Mouse (Mus musculus) intestine, embryonic 16.5 days (tissue): ENCODE results near the gene Gm20870. TPM values are rescaled to one million over a fixed set of nuclear protein-coding genes. Genes with fewer than 3 reads are reported as not detected.
"Not testable (repeated sequence)": the region's sequence is repeated elsewhere in the genome, so short reads cannot be mapped to it uniquely, and the experiment has no call there.

Source experiments
- ATAC-seq: fragments of 200-750 bp; cut with Nextera tagmentation; 2 replicates; pipeline ENCODE4 v1.8.0; 2017; ENCODE audit warnings: moderate TSS enrichment, moderate library complexity
- H3K27ac ChIP-seq: fragments of 300-500 bp; sonication (generic); 2 replicates; pipeline ENCODE4 v1.5.1; 2014; ENCODE audit warnings: mild to moderate bottlenecking, low read length
- H3K27me3 ChIP-seq: fragments of 300-500 bp; sonication (generic); replicated peaks from 2 replicates; pipeline ENCODE4 v1.6.1; 2014; ENCODE audit warnings: low read length, control low read depth, mixed read lengths; ENCODE audit not compliant: control insufficient read depth, insufficient read depth
- H3K36me3 ChIP-seq: fragments of 300-500 bp; sonication (generic); 2 replicates; pipeline ENCODE4 v1.6.1; 2014; ENCODE audit warnings: low read length, control low read depth; ENCODE audit not compliant: control insufficient read depth, insufficient read depth
- H3K4me1 ChIP-seq: fragments of 300-500 bp; sonication (generic); 2 replicates; pipeline ENCODE4 v1.6.1; 2014; ENCODE audit warnings: low read length, control low read depth, mixed read lengths; ENCODE audit not compliant: control insufficient read depth, insufficient read depth
- H3K4me2 ChIP-seq: fragments of 300-500 bp; sonication (generic); 2 replicates; pipeline ENCODE4 v1.6.1; 2014; ENCODE audit warnings: low read depth, low read length, control low read depth
- H3K4me3 ChIP-seq: fragments of 300-500 bp; sonication (generic); 2 replicates; pipeline ENCODE4 v1.5.1; 2014; ENCODE audit warnings: mild to moderate bottlenecking, low read length
- H3K9ac ChIP-seq: fragments of 300-500 bp; sonication (generic); 2 replicates; pipeline ENCODE4 v1.6.1; 2014; ENCODE audit warnings: low read depth, low read length
- H3K9me3 ChIP-seq: fragments of 300-500 bp; sonication (generic); 2 replicates; pipeline ENCODE4 v1.6.1; 2016; ENCODE audit warnings: low read length, control low read depth; ENCODE audit not compliant: control insufficient read depth
- WGBS: fragments of 180-500 bp; shearing (Covaris S2); extraction: QIAGEN DNeasy Blood & Tissue Kit; methylation state at CpG from one replicate; pipeline ENCODE4 v1.1.7; 2014; 5-methylcytosine and 5-hydroxymethylcytosine counted together
- polyA plus RNA-seq: library from polyadenylated mRNA; unstranded; fragments of >200 nt; fragmentation: Nextera tagmentation; extraction: Ambion mirVana; gene quantifications from 2 replicates; pipeline ENCODE4 v1.2.1, GENCODE M21; 2015

Gene Gm20870
- polyA plus RNA-seq = not detected in 2 replicates

- H3K27me3 ChIP-seq, H3K9ac ChIP-seq, H3K9me3 ChIP-seq, H3K36me3 ChIP-seq, H3K4me2 ChIP-seq, H3K4me3 ChIP-seq, H3K4me1 ChIP-seq, H3K27ac ChIP-seq, ATAC-seq: not testable (repeated sequence)
- WGBS = no CpG with 5 or more reads among the region's 6 CpGs
Observed at GRCm38 (mm10) chrY:71691743-71692142, at the start of gene Gm20870. Gm20870 (plus strand) TSS chrY:71692043.

Other genes starting within 250 kb of the Gm20870 start
- not detected in 2 replicates for gene Gm20869, start 222.6 kb upstream of the Gm20870 start, polyA plus RNA-seq